23 mouse cellular contexts compared by ENCODE assay signal in the genomic region with DNA sequence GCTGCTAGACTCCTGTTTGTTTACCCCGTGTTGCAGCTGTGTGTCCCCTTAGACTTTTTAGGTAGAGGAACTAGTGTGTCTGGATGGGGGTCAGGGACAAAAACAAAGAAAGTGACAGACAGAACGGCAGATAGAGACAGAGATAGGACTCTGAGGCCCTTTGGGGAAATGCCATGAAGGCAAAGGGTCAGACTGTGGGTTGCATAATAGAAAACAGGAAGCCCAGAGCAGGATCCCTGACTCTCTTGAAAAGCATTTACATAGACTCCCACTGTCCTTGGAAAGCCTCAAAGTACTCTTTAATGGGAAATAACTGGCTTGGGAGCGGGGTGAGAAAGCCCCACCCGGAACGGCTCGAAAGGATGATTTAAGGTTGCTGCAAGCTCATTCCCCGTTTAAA. TPM values are rescaled to one million over a fixed set of nuclear protein-coding genes. Genes with fewer than 3 reads are reported as not detected.
A peak's percentile ranks its signal among the peaks of the same experiment; 100 is the strongest.
DNase-seq lines count a peak whose midpoint lies in the region; ATAC-seq lines count a peak whose summit lies in the region.
"Had no signal": no experiment of that assay in that cellular context is flagged by ENCODE, and none has a peak within 500 bp of the region (broad histone marks: within the 10 kb centered on the region; RNA-seq: fewer than 3 reads in every experiment).

No protein-coding gene starts in this region.

- peak; percentile 13 for DNase-seq in kidney, postnatal 10 days
- no peak for DNase-seq in kidney, adult 18-20 months
- DNase-seq in urinary bladder, postnatal 14 days (ENCODE audit: low spot score) = peak; percentile 12
- DNase-seq in urinary bladder, adult 2 months (ENCODE audit: low spot score) = no peak
- no peak for DNase-seq in heart, postnatal 4 days
- DNase-seq: cerebellum, adult 11-12 months; cerebellum, postnatal 25 days; forebrain, postnatal 0 days; heart, postnatal 14 days; right cerebral cortex, adult 18-20 months; thymus, postnatal 4 days had no signal

- H3K4me3 ChIP-seq in brown adipose tissue, adult 24 weeks (ENCODE audit: insufficient read depth, low read depth, low read length) = no peak overlapping the region
- H3K4me3 ChIP-seq: forebrain, embryonic 10.5 days; heart, embryonic 12.5 days; hindbrain, embryonic 15.5 days; intestine, embryonic 15.5 days; liver, embryonic 12.5 days; midbrain, embryonic 12.5 days; neural tube, embryonic 12.5 days had no signal

- peaks cover 8% of the 10 kb centered on the region for H3K4me1 ChIP-seq in brown adipose tissue, adult 24 weeks (ENCODE audit: control insufficient read depth, insufficient read depth, insufficient read length, low read length)
- H3K4me1 ChIP-seq: forebrain, embryonic 10.5 days; heart, embryonic 12.5 days; hindbrain, embryonic 15.5 days; intestine, embryonic 15.5 days; liver, embryonic 12.5 days; midbrain, embryonic 12.5 days; neural tube, embryonic 12.5 days had no signal

- peak overlapping the region; percentile 39; the same call in 1 of the 2 replicates for H3K27ac ChIP-seq in brown adipose tissue, adult 24 weeks (replicated peaks; ENCODE audit: low read depth, low read length)
- H3K27ac ChIP-seq: forebrain, embryonic 10.5 days; hindbrain, embryonic 15.5 days; intestine, embryonic 15.5 days; liver, embryonic 12.5 days; midbrain, embryonic 12.5 days; neural tube, embryonic 12.5 days had no signal

- ATAC-seq in monocyte, adult 5-6 weeks (replicated peaks; ENCODE audit: insufficient number of reproducible peaks, low FRiP score, low TSS enrichment, poor library complexity, severe bottlenecking) = peak; percentile 87
- ATAC-seq in megakaryocyte-erythroid progenitor cell, adult 5-6 weeks (replicated peaks; ENCODE audit: low FRiP score, low TSS enrichment, poor library complexity, severe bottlenecking) = no peak
- ATAC-seq: forebrain, postnatal 0 days; intestine, embryonic 15.5 days; liver, embryonic 12.5 days; Patski had no signal

RNA-seq across cellular contexts. Expression of gene Tbc1d9, which starts 55.4 kb away (rescaled TPM):
- 22.0 and 23.1 TPM in 2 replicates for polyA plus RNA-seq in urinary bladder, adult 2 months (2012; rRNA removed)
- polyA plus RNA-seq in brown adipose tissue, adult 24 weeks (2012; ENCODE audit: insufficient read depth, insufficient read length, missing spikeins) = 1.2 and 3.1 TPM in 2 replicates
- total RNA-seq in monocyte, adult 5-6 weeks (2017) = 13.9 to 21.4 TPM (median 17.8 TPM) in 3 replicates
- total RNA-seq in megakaryocyte-erythroid progenitor cell, adult 5-6 weeks (2014; fragmentation: Nextera tagmentation) = 0.07 and 0.57 TPM in 2 replicates
- total RNA-seq in megakaryocyte-erythroid progenitor cell, adult 5-6 weeks (2017) = 0.84 and 1.4 TPM in 2 replicates
- 1 to 10 TPM; 7.0 to 8.3 TPM for total RNA-seq in heart, postnatal 4 days (2021)

RNA-seq across cellular contexts. Expression of gene Gm10645, which starts 56.2 kb away (rescaled TPM):
- 2.3 and 3.3 TPM in 2 replicates for polyA plus RNA-seq in urinary bladder, adult 2 months (2012; rRNA removed)
- polyA plus RNA-seq in brown adipose tissue, adult 24 weeks (2012; ENCODE audit: insufficient read depth, insufficient read length, missing spikeins) = not detected in 2 replicates
- total RNA-seq in monocyte, adult 5-6 weeks (2017) = 0.87 to 2.1 TPM (median 2.0 TPM) in 3 replicates
- not detected in 2 replicates for total RNA-seq in megakaryocyte-erythroid progenitor cell, adult 5-6 weeks (2014; fragmentation: Nextera tagmentation)
- not detected in 2 replicates for total RNA-seq in megakaryocyte-erythroid progenitor cell, adult 5-6 weeks (2017)
- total RNA-seq in heart, postnatal 4 days (2021) = under 1 TPM in 1 of 2 experiments, not detected in 1; 0.33 TPM
- total RNA-seq: heart, postnatal 14 days had no signal
- polyA plus RNA-seq: testis, adult 2 months had no signal

Comparison
In these comparisons a context has a peak if more than half of its experiments do, and no peak if none do; other contexts are left out.
1. DNase-seq: peak in kidney, postnatal 10 days (single experiment) and urinary bladder, postnatal 14 days (single experiment); none in kidney, adult 18-20 months (single experiment), urinary bladder, adult 2 months (single experiment) and heart, postnatal 4 days (single experiment).